Mouse (Mus musculus) gastrocnemius, postnatal 10 days (tissue): ENCODE results near the gene Olfr157. TPM values are rescaled to one million over a fixed set of nuclear protein-coding genes. Genes with fewer than 3 reads are reported as not detected.
A peak's percentile ranks its signal among the peaks of the same experiment; 100 is the strongest.

Experiments used
- DNase-seq: peaks from one replicate; pipeline ENCODE4 v3.0.0; 2021; ENCODE audit warnings: mixed read lengths
- long read RNA-seq, 2 experiments: library from polyadenylated mRNA; stranded (forward); transcript quantifications; one replicate each; pipeline ENCODE4 v2.0.0; 2021
- total RNA-seq, 2 experiments: library from RNA; stranded (reverse); gene quantifications; 2 replicates each; pipeline ENCODE4 v1.2.3; 2021

The Olfr157 gene
- total RNA-seq: not detected
- long read RNA-seq, experiment 1: 0 reads
- long read RNA-seq, experiment 2: 0 reads

DNA sequence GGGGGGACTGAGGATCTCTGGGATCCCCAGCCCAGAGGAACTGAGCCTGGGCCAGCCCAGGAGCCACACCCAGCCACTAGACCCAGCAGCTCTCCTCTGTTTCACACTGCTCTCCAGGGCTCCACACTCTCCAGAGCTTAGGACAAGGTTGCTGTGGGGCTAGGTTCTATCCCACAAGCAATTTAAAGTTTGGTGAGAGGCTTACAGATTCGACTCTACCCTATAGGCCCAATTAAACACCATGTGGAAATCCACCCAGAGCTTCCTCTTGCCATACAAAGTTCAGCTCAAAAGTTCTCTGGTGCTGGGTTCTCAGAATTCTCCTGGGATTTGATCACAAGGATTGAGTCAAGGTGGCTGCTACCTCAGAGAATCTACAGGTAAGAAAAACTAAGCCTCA, at the start of gene Olfr157:
Gene Olfr157, minus strand, starts transcription at position 101 of the 400 bp plus-strand sequence.
- DNase-seq: no peak

DNA sequence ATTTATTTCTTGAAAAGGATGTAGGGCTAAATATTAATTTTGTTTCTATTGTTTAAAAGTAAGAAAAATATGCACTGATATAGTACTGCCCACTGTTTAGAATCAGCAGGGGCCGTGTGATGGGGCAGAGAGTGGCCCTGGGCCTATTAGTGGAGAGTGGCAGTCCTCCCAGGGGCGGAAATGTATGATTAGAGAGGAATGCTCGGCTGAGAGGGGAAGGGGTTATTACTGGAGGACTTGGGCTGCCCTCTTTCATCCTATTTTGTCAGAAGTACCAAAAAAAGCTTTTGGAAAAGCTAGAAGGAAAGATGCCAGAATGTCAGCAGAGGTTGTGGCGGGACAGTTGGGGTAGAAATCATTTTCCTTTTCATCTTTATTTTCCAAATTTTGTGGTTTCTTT, 44.2 kb upstream of the Olfr157 start:
- no peak for DNase-seq

DNA sequence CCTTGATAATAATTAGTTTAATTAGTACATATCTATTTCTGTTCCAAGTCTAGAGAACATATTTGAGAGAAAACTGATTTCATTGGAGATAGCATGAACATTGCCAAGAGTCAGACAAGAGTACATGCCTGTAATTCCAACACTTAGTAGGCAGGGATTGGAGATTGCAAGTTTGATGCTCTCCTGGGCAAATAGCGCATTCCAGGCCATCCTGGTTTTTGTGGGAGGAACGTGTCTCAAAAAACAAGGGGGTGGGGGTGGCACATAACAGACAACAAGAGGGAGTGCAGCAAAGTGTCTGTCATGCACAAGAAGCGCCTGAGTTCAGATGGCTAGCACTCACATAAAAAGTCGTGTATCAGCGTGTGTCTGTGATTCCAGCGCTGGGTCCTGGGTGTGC, 39.6 kb upstream of the Olfr157 start:
- DNase-seq: no peak

- no peak for DNase-seq
Measured at GRCm38 (mm10) chr4:43878121-43878776, 38.2 kb upstream of the Olfr157 start.

DNA sequence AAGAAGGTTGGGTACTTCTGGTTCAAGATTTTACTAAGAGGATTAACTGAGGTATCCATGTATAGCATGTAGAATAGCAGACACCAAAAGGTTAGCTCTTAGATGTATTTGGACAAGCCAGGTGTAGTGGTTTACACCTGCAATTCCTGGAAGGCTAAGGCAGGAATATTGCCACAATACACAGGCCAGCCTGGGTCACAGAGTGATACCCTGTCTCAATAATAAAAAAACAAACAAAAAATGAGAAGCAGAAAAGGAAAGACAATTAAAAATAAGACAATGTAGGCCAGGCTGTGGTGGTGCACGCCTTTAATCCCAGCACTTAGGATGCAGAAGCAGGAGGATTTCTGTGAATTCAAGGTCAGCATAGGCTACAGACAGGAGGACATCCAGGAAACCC, 37.2 kb upstream of the Olfr157 start:
- DNase-seq: no peak

GRCm38 (mm10) chr4:43875919-43876411, 36.0 kb upstream of the Olfr157 start:
- peak; percentile 14 for DNase-seq

- peak; percentile 91 for DNase-seq
Measured at GRCm38 (mm10) chr4:43875160-43875918, 35.3 kb upstream of the Olfr157 start, which contains the start of gene Reck. TSS of gene Reck (plus strand) at chr4:43875530.

- DNase-seq: no peak
Measured at GRCm38 (mm10) chr4:43874501-43874900, 34.5 kb upstream of the Olfr157 start.

- DNase-seq: no peak
Measured at GRCm38 (mm10) chr4:43869821-43870220, 29.8 kb upstream of the Olfr157 start.

DNA sequence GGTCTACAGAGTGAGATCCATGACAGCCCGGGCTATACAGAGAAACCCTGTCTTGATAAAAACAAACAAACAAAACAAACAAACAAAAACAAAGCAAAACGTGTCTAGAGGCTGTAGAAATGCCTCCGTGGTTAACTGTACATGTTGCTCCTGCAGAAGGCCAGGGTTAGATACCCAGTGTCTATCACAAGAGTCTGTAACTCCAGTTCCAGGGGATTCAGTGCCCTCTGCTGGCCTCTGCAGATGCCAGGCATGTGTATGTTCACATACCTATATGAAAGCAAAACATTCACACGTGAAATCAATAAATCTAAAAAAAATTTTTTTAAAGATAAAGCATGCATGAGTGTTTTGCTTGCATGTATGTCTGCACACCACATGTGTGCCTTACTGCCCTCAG, 23.3 kb upstream of the Olfr157 start:
- DNase-seq: no peak

GRCm38 (mm10) chr4:43860744-43861519, 20.9 kb upstream of the Olfr157 start:
- DNase-seq: peak; percentile 66

DNA sequence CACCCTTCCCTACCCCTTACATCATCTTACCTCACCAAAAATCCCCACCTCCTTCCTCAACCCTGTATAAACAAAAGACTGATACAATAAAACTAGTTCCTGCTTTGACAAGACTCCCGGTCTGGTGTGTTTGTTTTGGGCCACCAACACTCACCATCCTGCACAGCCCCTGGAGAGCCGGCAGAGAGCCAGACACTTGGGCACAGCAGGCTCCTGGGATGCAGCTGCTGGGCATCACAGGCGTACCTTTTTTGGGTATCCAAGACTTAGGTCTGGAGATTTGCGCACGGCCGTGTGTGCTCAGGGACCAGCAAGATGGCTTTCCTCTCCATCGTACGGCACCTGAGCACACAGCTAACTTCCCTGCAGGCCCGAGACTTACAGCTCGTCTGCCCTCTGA, 19.9 kb upstream of the Olfr157 start:
- no peak for DNase-seq

DNA sequence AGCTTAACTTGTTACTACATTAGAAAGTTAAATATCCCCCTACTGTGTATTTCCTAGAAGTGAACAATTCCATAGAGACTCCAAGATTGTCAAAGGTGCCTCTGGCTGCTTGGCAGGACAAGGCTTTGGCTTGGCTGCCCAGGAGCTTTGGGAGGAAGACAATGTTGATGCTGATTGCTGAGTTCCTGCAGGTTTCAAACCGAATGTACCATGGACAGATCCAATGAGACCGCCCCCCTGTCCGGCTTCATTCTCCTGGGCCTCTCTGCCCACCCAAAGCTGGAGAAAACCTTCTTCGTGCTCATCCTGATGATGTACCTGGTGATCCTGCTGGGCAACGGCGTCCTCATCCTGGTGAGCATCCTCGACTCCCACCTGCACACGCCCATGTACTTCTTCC, 14.1 kb upstream of the Olfr157 start:
- DNase-seq: no peak

GRCm38 (mm10) chr4:43851265-43851664, 11.3 kb upstream of the Olfr157 start, which contains the start of gene Olfr155:
TSS of gene Olfr155 (plus strand) at chr4:43851565.
- no peak for DNase-seq

GRCm38 (mm10) chr4:43838326-43838725, 1.7 kb downstream of the Olfr157 start:
- DNase-seq: no peak

DNA sequence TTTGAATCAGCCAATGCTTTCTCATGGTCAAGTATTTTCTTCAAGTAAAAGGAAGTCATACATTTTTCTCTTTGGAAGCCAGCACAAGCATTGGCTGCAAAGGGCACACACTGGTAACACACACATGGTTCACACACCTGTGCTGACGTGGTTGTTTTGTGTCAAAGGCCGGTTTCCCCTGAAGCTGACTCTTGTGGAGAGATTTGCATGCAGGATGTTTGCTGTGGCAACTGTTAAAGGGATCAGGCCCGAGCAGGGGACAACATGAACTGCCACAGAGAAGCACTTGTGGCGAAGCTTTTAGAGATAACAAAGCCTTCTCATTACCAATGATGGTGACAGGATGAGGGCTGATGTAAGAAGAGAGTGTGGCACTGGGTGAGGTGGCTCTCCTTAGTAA, 5.3 kb downstream of the Olfr157 start:
- DNase-seq: no peak

DNA sequence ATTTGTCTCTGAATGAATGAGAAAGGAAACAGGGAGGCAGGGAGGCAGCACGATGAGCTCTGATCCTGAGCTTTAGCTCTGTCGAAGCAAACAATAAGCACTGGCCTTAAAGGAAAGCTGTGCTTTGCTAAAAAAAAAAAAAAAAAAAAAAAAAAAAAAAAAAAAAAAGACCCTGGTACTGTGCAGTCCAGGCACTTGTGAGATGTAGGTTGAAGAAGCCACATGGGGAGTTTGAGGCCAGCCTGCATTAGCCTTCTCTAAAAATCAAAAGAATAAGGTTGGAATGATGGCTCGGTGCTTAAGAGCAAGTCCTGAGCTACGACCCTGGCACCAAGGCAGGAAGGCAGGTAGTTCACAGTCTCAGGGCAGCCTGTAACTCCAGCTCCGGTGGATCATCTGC, 6.2 kb downstream of the Olfr157 start:
- DNase-seq: no peak

GRCm38 (mm10) chr4:43832031-43832430, 8.0 kb downstream of the Olfr157 start:
- DNase-seq: no peak

- DNase-seq: no peak
Measured at GRCm38 (mm10) chr4:43828806-43829205, 11.2 kb downstream of the Olfr157 start.

- no peak for DNase-seq
Measured at GRCm38 (mm10) chr4:43823845-43824337, 16.1 kb downstream of the Olfr157 start, which contains the start of gene Olfr156. TSS of gene Olfr156 (minus strand) at chr4:43823895.

- no peak for DNase-seq
Measured at GRCm38 (mm10) chr4:43822896-43823550, 17.0 kb downstream of the Olfr157 start.

DNA sequence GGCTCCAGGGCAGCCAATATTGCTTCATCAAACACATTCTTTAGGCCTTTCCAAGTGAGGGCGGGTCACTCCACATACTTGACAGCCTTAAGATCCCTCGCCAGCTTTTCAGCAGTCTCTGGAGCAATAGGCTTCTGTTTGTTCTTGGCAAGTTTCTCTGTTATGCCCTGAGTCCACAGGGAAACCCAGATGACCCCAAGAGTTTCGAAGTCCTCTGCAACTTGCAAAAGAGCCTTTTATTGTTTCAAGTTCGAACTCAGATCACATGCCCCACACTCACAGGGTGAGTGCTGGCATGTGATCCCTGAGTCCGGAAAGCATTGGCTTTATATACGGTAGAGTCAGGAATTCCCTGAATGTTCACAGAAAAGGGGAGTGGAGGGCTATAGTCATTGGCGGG, 41.1 kb downstream of the Olfr157 start:
- DNase-seq: no peak
